Mouse (Mus musculus) c-Kit-positive CD71-positive TER-119-negative erythroid progenitor cells, embryonic 14.5 days (primary cell): Measurements from ENCODE around the gene H2-Ke6.
"Not testable (repeated sequence)": the region's sequence is repeated elsewhere in the genome, so short reads cannot be mapped to it uniquely, and the experiment has no call there.

Experiments
- DNase-seq: peaks from one replicate; pipeline ENCODE4 v3.0.0-alpha.2; 2013; ENCODE audit warnings: low read depth

The H2-Ke6 gene

DNA sequence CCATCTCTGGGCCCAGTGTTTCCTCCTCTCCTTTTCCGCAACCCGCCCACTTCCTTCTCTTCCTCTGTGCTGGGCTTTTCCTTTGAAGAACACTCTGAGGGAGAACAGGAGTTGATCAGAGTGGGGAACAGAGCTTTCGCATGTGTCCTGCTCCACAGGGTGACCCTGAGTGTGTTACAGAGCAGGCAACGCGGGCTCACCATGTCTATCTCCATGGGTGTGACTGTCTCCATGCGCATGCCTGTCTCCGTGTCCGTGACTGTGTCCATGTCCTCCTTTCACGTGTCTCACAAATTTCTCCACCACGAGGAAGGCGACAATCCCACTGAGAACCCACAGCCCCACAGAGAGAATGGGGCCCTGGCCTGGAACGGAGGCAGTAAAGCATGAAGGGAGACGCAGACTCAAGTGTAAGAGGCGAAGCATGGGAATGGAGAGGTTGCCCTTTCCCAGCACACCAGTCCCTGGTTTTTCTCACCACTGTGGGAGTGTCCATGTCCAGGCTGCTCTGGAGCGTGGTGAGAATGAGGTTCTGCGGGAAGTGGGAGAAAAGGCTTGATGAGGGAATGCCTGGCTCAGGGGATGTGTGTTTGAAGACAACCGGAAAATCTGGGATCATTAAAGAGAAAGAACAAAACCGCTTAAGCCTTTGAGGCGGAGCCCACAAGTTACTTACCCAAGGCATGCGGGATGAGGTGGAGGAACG, 2.2 kb upstream of the H2-Ke6 start:
- DNase-seq = no peak

DNA sequence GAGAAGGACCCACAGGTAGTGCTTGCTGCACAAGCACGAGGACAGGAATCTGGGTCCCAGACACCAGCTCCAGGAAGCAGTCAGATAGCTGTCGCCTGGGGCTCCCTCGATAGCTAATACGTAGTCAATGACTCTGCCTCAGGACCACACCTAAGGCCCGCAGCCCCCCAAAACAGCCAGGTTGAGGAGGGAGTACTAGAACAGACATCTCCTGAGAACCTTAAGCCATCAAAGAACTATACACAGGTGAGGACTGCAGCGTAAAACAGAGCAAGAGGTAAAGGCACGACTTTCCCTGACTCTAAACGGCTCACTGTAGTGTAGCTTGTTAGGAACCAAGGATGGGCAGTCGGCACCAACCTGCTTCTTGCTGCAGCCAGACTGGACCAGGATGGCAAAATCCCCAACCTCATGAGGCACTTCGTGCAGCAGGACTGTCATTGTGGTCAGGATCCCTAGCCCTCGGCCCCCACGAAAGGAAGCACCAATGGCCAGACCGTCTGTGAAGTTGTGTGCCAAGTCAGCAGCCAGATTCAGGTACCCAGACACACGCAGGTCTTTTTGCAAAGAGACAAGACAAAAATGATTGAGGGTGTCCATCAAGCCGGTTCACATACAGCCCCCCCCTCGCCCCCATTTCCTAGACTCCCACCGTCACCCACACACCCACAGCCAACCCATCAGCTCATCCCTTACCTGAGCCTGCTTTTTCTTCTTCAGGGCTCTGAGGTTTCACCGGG, 1.5 kb upstream of the H2-Ke6 start:
- DNase-seq = no peak

DNA sequence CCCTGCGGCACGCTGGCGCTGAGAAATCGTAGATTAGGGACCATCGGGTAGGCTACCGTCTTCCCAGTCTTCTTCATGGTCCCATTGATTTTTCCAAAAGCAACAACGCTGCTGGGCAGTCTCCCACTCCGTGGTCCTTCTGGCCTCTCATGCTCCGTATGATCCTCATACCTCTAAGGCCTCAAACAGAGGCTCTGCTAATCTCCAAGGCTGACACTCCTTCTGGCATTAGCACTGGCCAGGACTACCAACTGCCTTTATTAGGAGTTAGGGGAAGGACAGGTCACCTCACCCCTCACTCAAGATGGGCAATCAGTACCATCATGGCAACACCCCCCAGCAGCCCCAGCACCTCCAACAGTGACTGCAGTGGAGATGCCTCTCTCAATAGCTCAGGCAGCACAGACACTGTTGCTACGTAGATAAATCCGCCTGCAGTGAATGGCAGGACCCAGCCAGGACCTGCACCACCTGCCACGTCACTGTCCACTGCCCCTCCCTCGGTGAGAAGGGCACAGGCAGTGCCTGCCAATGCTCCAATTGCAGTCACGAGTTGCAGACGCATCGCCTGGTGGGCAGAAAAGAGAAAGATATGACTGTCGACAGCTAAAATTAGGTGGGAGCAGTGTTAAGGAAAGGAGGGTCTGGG, 765 bp upstream of the H2-Ke6 start:
- DNase-seq = no peak

DNA sequence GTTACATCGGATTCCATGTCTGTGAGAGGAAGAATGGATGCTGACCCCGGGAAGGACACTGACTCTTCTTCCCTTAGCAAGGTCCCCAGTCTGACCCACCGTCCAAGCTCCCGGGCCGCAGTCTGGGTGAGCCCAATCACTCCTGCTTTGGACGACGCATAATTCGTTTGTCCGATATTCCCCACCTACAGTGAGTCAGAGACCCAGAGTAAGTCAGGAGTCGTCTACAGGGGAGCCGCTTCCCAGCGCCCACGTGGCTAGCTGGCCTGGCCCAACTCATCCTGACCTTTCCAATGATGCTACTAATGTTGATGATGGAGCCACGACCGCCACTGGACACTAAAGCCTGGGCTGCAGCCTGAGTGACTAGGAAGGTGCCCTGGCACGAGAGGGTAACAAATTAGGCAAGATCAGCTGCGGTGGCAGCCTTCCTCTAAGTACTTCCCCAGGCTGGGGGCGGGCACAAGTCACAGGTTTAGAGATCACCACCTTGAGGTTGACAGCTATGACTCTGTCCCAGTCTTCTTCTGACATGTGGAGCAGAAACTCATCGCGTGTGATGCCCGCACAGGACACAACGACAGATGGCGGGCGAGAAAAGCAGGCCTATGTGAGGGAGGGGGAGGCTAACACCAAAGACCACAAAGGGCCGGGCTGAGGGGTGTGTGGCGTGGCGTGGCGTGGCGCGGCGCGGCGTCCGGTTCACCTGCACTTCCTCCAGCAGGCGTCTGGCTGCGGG, 774 bp downstream of the H2-Ke6 start:
- DNase-seq = no peak

DNA sequence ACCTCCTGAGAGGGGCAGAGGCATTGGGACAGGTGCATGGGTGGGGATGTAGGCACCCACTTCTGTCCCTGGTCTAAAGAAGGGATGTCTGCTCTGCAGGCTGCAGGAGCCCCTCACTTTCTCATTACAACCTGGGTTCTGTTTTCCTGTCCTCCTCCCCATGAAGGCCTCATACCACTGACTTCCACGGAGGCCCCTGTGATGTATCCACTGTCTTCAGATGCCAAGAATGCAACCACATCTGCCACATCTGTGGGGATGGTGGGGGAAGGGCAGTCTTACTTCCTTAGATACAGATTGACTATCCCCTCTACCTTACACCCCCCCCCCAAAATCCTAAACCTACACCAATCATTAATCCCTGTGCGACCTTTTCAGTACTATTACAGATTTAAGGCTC, 1.6 kb downstream of the H2-Ke6 start:
- no peak for DNase-seq

DNA sequence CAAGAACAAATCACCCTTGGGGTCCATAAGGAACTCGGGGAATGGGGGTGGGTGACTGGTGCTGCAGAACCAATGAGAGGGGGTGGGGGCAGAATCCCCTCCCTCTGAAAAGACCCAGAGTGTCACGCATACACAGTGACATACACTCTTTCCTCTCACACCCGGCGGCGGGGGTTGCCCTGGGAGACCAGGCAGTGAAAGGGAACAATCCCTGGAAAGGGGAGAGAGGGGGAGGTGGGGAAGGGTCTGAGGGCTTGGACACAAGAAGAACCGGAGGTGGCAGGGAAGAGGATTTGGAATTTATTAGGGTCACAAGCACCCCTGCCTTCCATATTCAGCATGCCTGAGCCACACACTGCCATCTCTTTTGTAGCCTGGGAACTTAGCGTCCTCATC, 2.1 kb downstream of the H2-Ke6 start:
- no peak for DNase-seq

DNA sequence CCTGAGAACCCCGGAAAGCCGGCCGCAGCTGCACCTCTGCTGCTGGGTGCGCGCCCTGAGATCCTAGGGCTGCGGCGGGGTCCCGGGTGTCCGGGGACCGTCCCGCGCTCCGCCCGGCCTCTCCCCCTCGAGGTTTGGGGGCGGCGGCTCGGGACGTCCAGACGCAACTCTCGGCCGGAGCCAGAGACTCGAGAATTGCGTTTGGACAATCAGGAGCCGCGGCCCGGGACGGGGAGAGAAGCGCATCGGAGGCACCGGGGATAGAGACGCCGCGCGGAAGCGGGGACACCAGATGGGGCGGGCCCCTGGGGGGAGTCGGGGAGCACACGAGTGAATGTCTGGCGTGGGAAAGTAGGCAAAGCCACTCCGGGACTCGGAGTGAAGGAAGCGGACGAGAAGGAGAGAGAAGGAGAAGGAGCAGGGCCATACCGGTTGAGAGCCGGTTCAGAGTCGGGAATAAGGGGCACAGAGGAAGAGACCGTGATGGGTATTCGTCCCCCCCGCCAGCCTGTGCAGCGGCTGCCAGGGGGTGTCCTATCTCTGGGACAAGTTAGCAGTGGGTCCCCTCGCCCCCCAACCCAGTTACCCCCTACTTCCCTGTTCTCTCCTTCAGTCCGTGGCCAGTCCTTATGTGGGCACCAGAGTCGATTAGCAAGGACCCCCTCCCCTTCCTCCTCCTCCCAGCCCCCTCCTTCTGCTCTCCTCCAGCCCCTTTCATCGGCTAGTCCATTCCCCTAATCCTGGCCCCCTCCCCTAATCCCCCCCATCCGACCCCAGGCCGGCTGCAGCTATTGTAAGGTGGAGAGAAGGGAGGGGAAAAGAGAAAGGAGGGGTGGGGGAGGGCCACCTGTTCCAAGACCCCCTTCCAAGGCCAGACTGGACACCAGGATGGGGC, 2.8 kb downstream of the H2-Ke6 start:
- no peak for DNase-seq

DNA sequence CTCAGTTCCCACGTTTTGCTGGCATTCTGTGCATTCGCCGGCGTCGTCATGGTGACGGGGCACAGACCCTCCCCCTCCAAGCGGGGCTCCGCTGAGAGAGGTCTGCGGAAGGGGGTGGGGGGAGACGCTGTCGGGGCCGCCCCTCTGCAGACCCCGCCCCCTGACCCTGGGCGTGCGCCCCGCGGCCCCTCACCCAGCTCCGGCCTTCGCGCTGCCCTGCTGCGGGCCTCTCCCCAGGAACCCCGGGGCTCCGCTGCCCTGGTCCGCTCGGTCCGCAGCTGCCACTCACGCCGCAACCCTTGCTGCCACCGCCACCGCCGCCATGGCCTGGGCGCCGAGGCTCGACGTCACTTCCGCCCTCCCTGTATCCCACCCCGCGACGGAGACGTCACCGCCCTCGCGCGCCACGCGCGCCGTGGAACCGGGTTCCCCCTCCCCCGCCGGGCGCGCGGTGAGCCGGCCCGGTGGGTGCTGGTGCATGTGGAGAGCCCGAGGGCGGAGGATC, 3.5 kb downstream of the H2-Ke6 start, which contains the start of gene Ring1:
TSS of gene Ring1 (minus strand) at position 364 of the 505 bp plus-strand sequence.
- DNase-seq = no peak

DNA sequence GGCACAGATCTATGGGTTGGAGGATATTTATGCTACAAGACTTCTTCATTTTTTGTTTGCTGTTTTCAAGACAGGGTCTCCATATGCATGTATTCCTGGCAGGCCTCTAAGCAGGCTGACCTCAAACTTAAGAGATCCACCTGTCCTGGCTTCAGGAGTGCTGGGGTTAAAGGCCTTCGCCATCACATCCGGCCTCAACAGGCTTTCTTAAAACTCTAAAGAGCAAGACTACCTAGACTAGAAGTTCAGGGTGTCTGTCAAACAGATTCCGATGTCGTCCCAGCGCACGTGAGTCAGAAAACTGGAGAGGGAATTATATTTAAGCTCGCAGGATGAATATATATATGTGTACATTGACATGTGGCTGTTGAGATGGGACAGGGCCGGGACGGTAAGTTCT, 4.2 kb downstream of the H2-Ke6 start:
- no peak for DNase-seq

DNA sequence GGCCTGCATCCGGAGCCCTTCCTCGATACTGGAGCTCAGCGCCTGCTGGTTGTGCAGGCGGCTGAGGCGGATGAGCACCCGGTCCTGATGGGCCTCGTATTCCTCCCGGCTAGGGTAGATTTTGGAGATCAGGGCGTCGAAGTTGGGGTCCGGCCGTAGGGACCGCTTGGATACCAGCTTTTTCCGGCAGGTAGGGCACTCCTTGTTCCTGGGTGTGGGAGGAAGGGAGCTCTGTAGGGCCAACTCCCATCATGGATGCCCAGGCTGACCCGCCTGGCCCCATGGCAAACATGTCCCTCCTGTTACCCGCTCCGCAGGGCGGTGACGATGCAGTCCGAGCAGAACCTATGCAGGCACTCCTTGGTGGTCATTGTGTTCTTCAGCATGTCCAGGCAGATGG, 4.9 kb downstream of the H2-Ke6 start:
- no peak for DNase-seq

DNA sequence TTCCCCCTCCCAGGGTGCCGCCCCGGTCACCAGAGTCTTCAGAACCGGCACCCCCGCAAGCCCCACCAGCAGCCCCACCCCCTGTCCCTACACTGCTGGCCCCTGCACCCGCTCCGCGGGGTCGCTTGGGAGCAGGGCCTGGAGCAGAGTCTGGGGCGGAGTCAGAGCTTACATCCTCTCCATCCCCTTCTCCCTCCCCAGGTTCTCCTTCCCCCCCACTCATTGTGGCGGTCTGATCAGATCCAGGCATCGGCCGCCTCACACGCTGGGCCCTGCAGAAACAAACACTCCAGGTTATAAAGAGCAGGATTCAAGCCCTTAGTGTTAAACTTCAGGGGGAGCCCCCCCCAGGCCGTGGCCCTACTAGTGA, 5.5 kb downstream of the H2-Ke6 start:
- no peak for DNase-seq

DNA sequence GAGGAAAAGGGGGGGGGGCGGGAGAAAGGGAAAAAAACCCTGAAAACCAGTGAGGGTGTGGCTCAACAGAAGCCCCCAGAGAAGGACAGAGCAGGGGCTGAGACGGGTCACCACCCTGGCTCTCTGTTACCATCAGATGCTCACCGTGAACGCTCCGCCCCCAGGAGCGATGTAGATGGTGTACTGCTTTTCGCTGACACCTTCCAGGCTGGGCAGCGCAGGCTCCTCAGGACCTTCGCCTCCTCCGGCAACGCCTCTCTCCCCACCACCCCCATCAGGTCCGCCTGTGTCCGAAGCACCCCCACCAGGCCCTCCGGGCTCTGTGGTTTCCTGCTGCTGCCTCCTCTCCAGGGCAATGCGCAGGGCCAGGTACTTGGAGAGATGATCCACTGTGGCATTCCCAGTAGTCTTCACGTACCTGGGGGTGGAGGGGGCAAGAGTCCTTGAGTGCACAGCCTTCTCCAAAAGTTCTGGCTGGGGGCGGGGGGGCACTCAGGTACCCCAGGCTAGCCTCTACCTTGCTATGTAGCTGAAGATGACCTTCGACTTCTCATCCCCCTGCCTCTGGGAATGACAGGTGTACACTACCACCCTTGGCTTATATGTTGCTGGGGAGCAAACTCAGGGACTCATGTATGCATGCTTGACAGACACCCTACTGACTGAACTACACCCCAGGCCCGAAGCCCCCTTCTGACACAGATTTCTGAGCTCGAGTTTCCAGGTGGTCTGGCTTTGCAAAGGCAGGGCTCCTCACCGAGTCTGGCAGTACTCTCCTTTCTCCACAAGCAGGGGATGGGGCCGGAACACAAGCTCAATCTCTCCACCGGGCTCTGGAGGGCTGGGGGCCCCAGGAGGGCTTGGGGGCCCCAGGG, 6.1 kb downstream of the H2-Ke6 start:
- DNase-seq = no peak

DNA sequence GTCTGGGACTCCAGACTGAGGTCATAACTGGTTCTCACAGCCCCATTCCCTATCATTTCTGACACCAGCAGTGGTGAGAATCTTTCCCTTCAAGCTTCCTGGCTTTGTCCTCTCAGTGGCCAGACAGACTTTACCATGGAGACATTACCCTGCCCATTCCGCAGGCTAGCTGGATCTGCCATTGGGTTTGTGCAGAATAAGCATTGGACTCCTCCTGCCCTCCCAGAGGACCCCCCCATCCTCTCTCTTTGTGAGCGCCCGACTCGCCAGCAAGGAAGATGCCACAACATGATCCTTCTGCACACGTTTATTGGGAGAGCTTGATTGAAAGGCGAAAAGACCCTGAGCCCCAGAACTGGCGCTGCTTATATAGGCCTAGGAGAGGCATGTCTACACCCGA, 14.4 kb downstream of the H2-Ke6 start:
- no peak for DNase-seq

DNA sequence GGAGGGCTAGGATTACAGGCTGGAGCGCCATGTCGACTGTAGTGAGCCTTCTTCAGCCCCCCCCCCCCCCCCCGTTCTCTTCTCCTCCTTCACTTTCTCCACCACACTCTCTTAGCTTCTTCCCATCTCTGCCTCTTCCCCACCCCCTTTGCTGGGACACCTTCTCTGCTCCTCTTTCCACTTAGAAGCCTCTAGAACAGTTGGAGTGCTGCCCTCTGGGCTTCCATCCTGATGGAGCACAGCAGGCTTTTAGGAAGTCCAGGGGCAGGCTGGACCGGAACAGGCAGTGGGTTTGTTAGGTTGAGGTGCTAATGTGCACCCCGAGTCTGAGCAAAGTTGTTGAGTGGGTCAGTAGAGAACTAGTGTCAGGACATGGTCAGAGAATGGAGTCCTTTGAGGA, 17.7 kb downstream of the H2-Ke6 start:
- no peak for DNase-seq

DNA sequence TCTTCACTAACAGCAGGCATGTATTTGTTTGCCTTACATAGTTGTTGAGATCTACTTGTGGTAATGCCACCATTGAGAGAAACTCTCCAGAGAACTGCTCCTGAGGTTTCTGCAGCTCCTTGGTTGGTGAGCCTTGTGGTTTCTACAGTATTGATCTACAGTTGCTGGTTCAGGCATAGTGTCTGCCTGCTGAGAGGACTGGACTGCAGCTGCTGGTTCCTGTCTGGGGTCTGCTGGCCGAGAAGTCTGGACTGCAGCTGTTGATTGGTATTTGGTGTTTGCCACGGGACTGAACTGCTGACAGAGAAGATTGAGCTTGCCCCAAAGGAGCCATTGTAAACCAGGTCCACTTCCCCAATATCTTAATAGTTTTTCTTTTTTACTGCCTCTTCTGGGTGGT, 21.3 kb downstream of the H2-Ke6 start:
- no peak for DNase-seq

DNA sequence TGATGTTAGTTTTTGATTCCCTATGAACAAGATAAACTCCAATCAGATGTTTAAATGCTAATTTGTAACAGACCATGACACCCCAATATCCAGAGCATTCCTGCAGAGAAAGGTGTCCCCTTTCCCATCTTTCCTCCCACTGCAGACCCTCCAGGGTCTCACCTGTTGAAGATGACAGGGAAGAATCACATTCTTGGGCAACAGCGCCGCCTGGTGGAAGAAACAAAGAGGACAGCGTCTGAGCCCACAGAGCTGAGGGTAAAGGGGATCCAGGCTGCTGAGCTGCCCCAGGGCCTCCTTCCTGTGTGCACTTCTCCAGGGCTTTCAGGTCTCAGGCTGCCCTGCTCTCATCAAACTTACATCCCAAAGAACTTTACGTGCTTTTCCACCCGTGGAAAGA, 24.4 kb downstream of the H2-Ke6 start:
- no peak for DNase-seq

DNA sequence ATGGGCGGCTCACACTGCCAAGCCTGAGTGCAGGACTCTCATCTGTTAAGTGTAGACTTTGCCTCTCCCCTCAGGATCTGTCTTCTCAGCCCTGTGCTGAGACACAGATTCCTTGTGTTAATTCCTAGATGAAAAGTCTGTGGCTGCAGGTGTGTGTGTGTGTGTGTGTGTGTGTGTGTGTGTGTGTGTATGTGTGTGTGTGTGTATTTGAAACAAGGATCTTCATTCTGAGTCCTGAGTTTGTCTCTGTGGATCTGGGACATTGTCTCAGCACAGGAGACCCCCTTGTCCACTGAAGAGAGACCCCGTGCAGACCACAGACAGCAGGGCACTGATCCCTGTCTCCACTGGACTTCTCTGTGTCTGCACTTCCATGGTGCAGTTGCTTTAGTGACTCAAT, 27.1 kb downstream of the H2-Ke6 start:
- DNase-seq = not testable (repeated sequence)

DNA sequence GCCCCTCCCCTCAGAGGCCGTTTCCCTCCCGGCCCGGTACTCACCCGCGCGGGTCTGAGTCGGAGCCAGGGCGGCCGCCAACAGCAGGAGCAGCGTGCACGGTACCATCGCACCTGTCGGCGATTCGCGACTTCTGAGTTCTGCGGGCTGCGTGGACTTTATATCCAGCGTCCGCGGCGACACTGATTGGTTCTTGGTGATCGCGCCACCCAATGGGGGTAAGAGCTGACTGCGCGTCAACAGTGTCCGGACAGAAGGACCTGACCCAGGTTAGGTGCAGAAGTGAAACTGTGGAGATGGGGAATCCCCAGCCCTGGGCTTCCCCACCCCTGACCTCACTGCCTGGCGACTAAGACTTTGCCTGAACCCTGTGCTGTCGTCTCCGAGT, 27.7 kb downstream of the H2-Ke6 start, which contains the start of gene H2-K1:
TSS of gene H2-K1 (minus strand) at position 198 of the 388 bp plus-strand sequence.
- peak; percentile 71 for DNase-seq

DNA sequence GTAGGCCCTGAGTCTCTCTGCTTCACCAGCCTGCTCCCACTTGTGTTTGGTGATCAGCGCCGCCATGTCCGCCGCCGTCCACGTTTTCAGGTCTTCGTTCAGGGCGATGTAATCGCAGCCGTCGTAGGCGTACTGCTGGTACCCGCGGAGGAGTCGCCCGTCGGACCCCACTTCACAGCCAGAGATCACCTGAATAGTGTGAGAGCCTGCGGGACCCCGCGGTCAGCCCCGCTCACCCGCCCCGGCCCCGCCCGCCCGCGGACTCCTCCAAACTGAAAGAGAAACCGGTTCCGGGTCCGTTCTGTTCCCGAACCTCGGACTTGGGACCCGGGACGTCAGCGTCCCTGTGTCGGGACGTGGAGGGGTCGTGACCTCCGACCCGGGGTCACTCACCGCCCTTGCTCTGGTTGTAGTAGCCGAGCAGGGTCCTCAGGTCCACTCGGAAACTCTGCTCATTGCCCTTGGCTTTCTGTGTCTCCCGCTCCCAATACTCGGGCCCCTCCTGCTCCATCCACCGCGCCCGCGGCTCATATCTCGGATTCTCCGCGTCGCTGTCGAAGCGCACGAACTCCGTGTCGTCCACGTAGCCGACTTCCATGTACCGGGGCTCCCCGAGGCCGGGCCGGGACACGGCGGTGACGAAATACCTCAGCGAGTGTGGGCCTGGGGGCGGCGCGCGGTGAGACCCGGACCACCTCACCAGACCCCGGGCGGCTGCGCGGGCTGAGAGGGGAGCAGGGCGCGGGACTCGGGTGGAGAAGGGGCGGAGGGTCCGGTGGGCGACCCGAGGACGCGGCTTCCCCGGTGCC, 28.3 kb downstream of the H2-Ke6 start:
- no peak for DNase-seq
